Mouse (Mus musculus): ENCODE data around the gene Cdk11b.
"Not testable (repeated sequence)": the region's sequence is repeated elsewhere in the genome, so short reads cannot be mapped to it uniquely, and the experiment has no call there.

The Cdk11b gene

GRCm38 (mm10) chr4:155605132-155605531 is 19.5 kb upstream of the Cdk11b start:
- DNase-seq (ENCODE audit: low read depth, low spot score): no peak

GRCm38 (mm10) chr4:155606825-155607224 is 17.8 kb upstream of the Cdk11b start:
- DNase-seq (ENCODE audit: low read depth, low spot score): no peak

- no peak for DNase-seq (ENCODE audit: low read depth, low spot score)
These were observed 12.8 kb upstream of the Cdk11b start for GRCm38 (mm10) chr4:155611860-155612259.

DNA sequence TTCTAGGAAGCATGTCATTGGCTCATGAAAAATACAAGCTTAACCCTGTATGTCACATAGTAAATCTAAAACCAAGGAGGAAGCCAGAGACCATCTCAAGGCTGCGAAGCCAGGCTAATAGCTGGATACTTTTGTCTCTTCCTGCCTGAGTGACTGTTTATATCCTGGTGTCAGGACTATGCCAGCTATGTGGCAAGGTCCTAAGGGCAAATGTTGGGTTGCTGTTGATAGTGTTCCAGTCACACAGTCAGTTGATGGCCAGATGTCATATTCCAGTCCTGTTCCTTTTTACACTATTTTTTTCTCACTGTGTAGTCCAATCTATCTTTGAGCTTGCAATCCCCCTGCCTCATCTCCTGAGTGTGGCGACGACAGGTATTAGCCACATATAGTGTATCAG is 11.4 kb upstream of the Cdk11b start:
- no peak for DNase-seq (ENCODE audit: low read depth, low spot score)

DNA sequence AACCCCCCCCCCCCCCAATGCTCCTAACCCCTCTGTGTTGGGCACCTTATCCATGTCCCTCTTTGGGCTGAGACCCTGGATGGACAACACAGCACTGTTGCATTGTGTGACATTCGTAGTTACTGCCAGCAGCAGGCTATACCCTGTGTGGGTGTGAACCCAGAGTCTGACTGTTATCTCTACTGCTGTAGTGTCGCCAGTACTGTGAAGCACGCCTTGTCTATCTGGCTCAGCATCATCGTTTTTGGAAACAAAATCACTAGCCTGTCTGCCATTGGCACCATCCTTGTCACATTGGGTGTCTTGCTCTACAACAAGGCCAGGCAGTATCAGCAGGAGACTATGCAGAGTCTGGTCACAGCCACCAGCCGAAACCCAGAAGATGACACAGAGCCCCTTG is 6.3 kb upstream of the Cdk11b start:
- no peak for DNase-seq (ENCODE audit: low read depth, low spot score)

DNA sequence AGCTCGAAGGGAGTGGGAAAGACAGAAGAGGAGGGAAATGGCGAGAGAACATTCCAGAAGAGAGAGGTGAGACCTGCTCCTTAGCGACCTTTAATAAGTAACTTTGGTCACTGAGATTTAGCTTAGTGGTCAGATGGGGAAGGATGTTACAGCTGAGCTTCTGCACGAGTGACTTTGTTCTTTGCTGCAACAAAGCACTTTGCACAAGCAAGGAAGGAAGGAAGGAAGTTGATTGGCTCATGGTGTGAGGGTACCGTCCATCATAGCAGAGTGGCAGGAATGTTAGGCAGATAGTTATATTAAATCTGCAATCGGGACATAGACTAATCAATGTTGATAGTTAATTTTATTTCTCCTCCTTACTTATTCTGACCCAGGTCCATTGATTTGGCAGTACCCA is 5.6 kb downstream of the Cdk11b start:
- DNase-seq (ENCODE audit: low read depth, low spot score): no peak

DNA sequence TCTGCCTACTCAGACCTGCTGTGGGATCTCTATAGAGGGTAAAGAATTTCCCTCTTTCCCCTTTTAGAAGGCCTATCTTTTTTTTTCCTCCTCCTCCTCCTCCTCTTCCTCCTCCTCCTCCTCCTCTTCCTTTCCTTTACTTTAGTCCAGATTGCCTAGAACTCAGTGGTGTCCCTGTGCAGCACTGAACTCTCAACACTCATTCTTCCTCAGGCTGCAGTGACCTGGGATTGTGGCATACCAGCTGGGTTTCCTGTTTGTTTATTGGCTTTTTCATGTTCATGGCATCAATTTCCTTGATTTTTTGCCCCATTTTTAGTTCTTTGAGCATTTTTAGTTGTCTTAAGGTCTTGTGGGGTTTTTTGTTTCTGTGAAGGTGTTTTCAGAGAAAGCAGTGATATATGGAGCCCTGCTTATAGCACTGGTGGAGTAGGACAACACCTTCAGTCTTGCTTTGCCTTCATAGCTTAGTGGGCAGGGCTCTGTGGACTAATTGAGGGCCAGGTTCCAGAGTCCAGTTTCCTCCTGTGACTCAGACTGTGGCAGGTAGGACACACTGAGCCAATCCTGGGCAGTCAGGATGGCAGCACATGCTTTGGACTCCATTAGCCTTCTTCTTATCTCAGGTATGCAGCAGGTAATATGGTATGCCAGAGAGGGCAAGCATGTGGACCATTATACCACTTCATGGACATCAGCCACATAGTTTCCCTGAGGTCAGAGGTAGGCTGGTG is 11.3 kb downstream of the Cdk11b start:
- DNase-seq (ENCODE audit: low read depth, low spot score): no peak

DNA sequence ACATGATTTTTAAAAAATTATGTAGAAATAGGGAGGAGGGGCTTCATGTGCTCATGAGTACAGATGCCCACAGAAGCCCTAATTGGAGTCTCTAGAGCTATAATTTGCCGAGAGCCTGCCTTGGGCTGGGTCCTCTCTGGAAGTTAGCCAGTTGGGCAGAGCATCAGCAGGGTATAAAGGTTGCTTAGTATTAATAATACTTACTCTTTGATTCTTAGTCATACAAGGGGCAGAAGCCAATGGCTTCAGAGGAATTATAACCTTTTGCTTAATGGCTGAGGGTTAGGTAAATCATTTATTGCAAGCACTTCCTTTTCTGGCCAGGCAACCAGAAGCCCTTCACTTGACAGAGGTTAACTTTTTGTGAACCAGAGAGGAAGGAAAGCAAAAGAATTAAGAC is 18.9 kb downstream of the Cdk11b start:
- no peak for DNase-seq (ENCODE audit: low read depth, low spot score)

DNA sequence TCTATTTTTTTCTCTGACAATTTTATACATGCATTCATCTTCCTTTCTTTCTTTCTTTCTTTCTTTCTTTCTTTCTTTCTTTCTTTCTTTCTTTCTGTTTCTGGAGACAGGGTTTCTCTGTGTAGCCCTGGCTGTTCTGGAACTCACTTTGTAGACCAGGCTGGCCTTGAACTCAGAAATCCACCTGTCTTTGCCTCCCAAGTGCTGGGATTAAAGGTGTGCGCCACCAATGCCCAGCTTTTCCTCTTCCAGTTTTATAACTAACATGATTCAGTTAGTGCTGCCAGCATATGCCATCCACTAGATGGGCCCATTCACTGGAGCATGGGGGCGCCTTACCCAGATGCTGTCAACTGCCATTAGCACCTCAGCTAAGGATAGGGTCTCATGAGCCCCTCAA is 20.7 kb downstream of the Cdk11b start, which contains the start of gene Gm10563:
Gene Gm10563 (minus strand): TSS at position 101 of the 400 bp plus-strand sequence.
- DNase-seq (ENCODE audit: low read depth, low spot score): not testable (repeated sequence)

DNA sequence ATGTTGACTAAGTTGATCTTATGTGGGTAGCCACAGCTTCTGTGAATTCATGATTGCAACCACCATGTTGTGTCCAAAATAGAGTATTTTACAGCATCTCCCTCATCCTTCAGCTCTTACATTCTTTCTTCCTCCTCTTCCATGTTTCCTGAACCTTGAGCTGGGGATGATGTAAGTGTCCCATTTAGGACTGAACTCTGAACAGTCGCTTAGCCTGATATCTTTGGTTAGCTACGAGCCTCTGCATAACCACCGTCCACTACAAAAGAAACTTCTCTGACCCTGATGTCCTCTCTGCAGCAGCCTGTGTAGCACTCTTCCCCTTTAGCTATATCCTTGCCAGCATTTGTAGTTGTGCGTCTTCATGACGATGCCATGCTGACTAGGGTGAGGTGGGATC is 21.1 kb downstream of the Cdk11b start:
- DNase-seq (ENCODE audit: low read depth, low spot score): no peak

GRCm38 (mm10) chr4:155649355-155649754 is 24.7 kb downstream of the Cdk11b start:
- no peak for DNase-seq (ENCODE audit: low read depth, low spot score)

DNA sequence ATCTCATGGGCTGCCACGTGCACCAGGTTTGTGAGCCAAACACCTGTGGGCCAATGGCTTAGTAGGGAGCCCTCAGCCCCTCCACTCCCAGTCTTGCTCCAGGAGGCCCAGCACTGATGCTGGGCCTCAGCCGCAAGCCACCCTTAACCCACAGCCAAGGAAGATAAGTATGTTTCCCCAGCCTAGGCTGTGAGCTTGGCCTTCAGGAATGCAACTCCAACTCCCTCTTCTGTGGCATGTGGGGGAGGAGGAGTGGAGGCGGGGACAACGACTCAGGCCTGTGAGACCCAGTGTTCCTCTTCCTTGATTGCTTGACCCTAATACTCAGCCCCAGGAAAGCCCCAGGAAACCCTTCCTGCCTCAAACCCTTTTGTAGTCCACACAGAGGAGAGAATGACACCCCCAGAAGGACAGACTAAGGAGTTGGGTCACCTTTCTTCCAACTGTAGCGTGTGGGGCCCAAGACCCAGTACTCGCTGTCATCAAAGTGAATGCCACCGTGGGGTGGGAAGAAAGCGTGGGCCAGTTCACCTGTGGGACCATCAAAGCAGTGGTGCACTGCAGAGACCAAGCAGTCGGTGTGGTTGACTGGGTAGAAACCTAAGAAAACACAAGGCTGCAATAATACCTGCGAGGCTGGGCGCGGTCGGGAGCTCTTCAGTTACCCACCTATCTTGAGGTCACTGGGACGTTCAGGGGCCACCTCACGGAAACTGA is 27.1 kb downstream of the Cdk11b start:
- peak; percentile 34 for DNase-seq (ENCODE audit: low read depth, low spot score)

DNA sequence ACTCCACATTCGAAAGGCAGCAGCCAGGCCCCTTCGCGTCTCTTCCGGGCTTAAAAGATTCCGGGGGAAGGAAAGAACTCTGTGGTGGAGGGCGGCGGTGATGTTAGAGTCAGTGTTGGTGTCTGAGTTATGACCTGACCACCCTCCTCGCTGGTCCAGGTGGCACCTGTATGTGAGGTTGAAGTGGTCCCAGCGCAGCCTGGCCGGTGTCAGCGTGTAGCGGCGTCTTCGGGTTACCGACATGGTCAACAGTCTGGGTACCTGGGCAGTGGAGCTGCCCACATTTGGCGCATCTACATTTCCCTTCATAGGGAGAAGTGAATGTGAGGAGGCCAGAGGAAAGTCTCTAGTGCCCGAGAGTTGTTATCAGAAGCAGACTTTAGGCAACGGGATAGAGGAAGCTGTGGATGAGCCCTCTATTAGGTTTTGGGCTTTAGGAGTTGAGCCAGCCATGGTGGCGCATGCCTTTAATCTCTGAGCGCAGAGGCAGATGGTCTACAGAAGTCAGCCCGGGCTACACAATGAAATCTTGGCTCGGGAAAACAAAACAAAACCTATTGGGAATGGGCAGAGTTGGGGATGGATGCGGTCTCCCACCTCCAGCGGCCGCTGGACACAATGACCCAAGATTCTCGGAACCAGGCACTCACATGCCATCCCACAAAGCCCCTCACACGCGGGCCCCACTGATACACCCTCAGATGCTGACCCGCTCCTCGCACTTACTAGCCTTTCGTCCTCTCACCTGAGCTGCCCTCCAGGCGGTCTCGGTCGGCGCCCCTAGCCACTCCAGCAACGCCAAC is 27.8 kb downstream of the Cdk11b start:
- DNase-seq (ENCODE audit: low read depth, low spot score): peak; percentile 14

GRCm38 (mm10) chr4:155653086-155653450 is 28.4 kb downstream of the Cdk11b start, which contains the start of gene Mmp23:
Gene Mmp23 (minus strand): TSS chr4:155653384.
- DNase-seq (ENCODE audit: low read depth, low spot score): peak; percentile 60

- DNase-seq (ENCODE audit: low read depth, low spot score): peak; percentile 44
These were observed 29.0 kb downstream of the Cdk11b start for GRCm38 (mm10) chr4:155653451-155654182.

GRCm38 (mm10) chr4:155654183-155654455 is 29.5 kb downstream of the Cdk11b start:
- no peak for DNase-seq (ENCODE audit: low read depth, low spot score)

GRCm38 (mm10) chr4:155654456-155655298 is 30.0 kb downstream of the Cdk11b start:
- peak; percentile 44 for DNase-seq (ENCODE audit: low read depth, low spot score)

GRCm38 (mm10) chr4:155656214-155656751 is 31.6 kb downstream of the Cdk11b start:
- DNase-seq (ENCODE audit: low read depth, low spot score): no peak

DNA sequence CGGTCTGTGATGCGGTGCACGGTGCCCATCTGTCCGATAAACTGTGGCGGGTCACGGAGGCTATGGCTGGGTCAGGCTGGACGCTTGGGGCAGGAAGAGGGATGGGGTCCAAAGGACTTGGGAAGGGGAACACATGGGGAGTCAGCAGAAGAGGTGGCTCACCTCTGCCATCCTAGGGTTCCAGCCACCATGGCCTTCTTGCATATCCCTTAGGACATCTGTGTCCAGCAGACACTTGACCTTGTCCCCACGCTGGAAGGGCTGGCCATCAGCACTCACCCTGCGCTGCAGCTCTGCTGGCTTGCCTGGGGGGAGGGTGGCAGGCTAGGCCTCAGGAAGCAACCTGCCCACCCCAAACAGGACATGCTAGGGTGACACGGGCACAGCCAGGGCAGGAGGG is 34.3 kb downstream of the Cdk11b start:
- DNase-seq (ENCODE audit: low read depth, low spot score): no peak

DNA sequence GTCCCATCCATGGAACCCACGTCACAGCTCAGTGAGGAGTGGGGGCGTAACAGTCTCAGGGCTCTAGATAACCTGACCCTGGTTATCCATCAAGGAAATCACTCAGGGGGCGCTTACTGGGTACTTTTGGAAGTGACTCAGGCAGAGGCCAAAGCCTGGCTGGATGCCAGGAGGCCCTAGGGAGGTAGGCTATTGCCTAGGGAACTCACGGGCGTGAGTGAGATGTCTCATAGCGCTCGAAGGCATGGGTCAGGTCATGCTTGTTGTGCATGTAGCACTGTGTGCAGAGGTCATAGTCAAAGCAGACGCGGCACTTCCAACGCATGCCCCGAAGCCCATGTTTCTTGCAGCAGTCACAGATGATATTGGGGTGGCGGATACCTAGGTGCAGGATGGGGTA is 36.0 kb downstream of the Cdk11b start:
- DNase-seq (ENCODE audit: low read depth, low spot score): no peak

DNA sequence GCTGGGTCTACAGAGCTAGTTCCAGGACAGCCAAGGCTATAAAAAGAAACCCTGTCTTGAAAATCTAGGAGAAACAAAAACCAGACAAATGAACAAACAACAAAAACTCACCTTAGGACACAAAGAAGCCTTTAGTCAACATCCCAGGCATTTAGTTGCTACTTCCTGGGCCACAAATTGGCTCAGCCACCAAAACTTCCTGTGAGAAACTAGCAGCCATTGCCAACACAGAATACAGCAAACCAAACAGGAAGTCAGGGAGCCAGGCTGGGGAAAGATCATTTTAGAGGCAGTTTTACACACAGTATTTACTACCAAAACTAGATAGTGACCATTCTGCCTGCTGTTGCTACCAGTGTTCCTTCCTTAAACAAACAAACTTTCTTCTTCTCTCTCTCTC is 42.2 kb downstream of the Cdk11b start:
- DNase-seq (ENCODE audit: low read depth, low spot score): no peak

All from mesoderm, embryonic 11.5 days (tissue).